Mouse (Mus musculus) kidney, embryonic 14.5 days (tissue): ENCODE results near the gene Dlg2. TPM values are rescaled to one million over a fixed set of nuclear protein-coding genes. Genes with fewer than 3 reads are reported as not detected.

Source experiments
- ATAC-seq: fragments of 200-750 bp; cut with Nextera tagmentation; 2 replicates; pipeline ENCODE4 v1.8.0; 2017; ENCODE audit warnings: moderate number of reproducible peaks, mild to moderate bottlenecking, moderate TSS enrichment, moderate library complexity; ENCODE audit not compliant: low FRiP score, low TSS enrichment
- H3K27ac ChIP-seq: fragments of 300-500 bp; sonication (generic); 2 replicates; pipeline ENCODE4 v1.5.1; 2014; ENCODE audit warnings: low read depth, mild to moderate bottlenecking, low read length, moderate library complexity, mixed read lengths
- H3K27me3 ChIP-seq: fragments of 300-500 bp; sonication (generic); 2 replicates; pipeline ENCODE4 v1.6.1; 2014; ENCODE audit warnings: mild to moderate bottlenecking, low read length; ENCODE audit not compliant: control insufficient read depth, insufficient read depth
- H3K36me3 ChIP-seq: fragments of 300-500 bp; sonication (generic); 2 replicates; pipeline ENCODE4 v1.6.1; 2014; ENCODE audit warnings: low read length, mixed read lengths; ENCODE audit not compliant: control insufficient read depth, insufficient read depth
- H3K4me1 ChIP-seq: fragments of 300-500 bp; sonication (generic); 2 replicates; pipeline ENCODE4 v1.6.1; 2014; ENCODE audit warnings: low read length, mixed read lengths; ENCODE audit not compliant: control insufficient read depth, insufficient read depth
- H3K4me2 ChIP-seq: fragments of 300-500 bp; sonication (generic); replicated peaks from 2 replicates; pipeline ENCODE4 v1.6.1; 2014; ENCODE audit warnings: low read depth, mild to moderate bottlenecking, low read length
- H3K4me3 ChIP-seq: fragments of 300-500 bp; sonication (generic); 2 replicates; pipeline ENCODE4 v1.5.1; 2014; ENCODE audit warnings: mild to moderate bottlenecking, low read length
- H3K9ac ChIP-seq: fragments of 300-500 bp; sonication (generic); 2 replicates; pipeline ENCODE4 v1.6.1; 2014; ENCODE audit warnings: low read depth, mild to moderate bottlenecking, low read length, moderate library complexity
- H3K9me3 ChIP-seq: fragments of 300-500 bp; sonication (generic); 2 replicates; pipeline ENCODE4 v1.6.1; 2016; ENCODE audit warnings: low read length; ENCODE audit not compliant: control insufficient read depth
- WGBS: fragments of 180-500 bp; shearing (Covaris S2); extraction: QIAGEN DNeasy Blood & Tissue Kit; methylation state at CpG from one replicate; pipeline ENCODE4 v1.1.7; 2014; 5-methylcytosine and 5-hydroxymethylcytosine counted together
- polyA plus RNA-seq: library from polyadenylated mRNA; unstranded; fragments of >200 nt; fragmentation: Nextera tagmentation; extraction: Ambion mirVana; gene quantifications from 2 replicates; pipeline ENCODE4 v1.2.1, GENCODE M21; 2014

Dlg2 gene
- polyA plus RNA-seq, 1 experiment from 2014 or later, result 0.97 TPM

DNA sequence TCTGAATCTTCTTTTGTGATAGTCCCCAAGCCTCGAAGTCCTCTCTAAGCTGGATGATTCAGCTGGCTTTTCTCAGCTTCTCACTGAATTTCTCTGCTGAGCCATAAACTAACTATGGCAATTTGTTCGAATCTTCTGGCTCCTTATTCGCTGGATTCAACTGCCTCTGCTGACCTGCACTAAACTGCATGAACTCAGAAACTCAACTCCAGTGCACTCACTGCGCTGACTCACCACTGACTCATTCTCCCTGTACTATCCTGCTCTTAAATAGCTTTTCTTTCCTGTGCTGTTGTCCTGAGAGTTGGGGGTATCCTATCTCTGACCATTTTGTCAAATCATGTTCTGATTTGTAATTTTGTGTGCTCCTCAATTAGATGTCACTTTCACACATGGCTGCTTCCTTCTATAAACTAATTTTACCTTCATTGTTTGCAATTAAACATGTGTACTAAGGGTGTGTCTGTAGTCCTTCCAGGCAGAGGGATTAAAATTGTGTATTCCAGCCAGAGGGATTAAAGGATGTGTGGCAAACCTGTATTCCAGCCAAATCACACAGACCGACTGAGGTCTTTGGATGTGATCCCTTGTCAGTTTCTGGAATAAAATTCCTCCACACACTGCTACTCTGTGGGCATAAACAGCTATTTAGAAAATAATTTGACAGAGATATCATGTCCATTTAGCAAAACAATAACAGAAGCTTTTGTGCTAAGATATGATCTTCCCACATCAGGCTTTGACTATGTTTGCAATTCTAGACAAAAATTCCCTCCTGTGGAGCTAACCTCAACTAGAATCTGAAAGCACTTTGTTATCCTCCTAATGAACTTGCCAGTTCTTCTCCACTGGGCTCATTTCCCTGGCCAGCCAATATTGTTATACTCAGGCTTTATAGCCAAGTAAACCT, 1115.0 kb downstream of the Dlg2 start:
- Histone ChIP-seq H3K9me3 (no peaks in the 10 kb centered on the region), H3K4me3 (no peak overlapping the region), H3K9ac (no peak overlapping the region), H3K4me2 (no peak overlapping the region), H3K27me3 (no peaks in the 10 kb centered on the region), H3K27ac (no peak overlapping the region), H3K36me3 (no peaks in the 10 kb centered on the region), H3K4me1 (no peaks in the 10 kb centered on the region)
- ATAC-seq, result no peak
- WGBS, result 64% methylated on average over 5 of the region's 5 CpGs

GRCm38 (mm10) chr7:91598549-91598948, 1122.1 kb downstream of the Dlg2 start:
- Histone ChIP-seq H3K27me3 (no peaks in the 10 kb centered on the region), H3K9ac (no peak overlapping the region), H3K27ac (no peak overlapping the region), H3K4me2 (no peak overlapping the region), H3K36me3 (no peaks in the 10 kb centered on the region), H3K9me3 (no peaks in the 10 kb centered on the region), H3K4me3 (no peak overlapping the region), H3K4me1 (no peaks in the 10 kb centered on the region)
- no peak for ATAC-seq
- 79% methylated on average over 4 of the region's 4 CpGs for WGBS

DNA sequence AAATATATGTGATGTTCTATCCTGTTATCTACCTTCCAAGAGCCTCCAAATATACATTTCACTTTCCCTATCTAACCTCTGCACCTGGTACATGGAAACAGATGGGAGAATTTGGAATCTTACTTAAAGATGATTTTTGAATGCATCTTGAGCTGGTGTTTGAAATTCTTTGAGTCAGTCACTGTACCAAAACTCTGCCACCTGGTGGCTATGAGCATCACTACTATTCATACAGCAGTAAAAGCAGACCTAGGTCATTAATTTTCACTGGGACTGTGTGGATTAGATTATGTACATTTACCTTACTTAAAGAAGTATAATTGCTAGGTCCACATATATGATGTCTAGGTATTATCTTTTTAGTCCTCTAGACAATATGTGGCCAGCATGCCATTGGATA, 1124.8 kb downstream of the Dlg2 start:
- no peaks in the 10 kb centered on the region for H3K9me3 ChIP-seq
- no peak overlapping the region for H3K27ac ChIP-seq
- no peak overlapping the region for H3K4me3 ChIP-seq
- H3K4me2 ChIP-seq, result no peak overlapping the region
- ATAC-seq, result no peak
- H3K4me1 ChIP-seq, result no peaks in the 10 kb centered on the region
- no peaks in the 10 kb centered on the region for H3K27me3 ChIP-seq
- no peak overlapping the region for H3K9ac ChIP-seq
- H3K36me3 ChIP-seq, result no peaks in the 10 kb centered on the region

- no peaks in the 10 kb centered on the region for H3K27me3 ChIP-seq
- ATAC-seq, result no peak
These were observed 1127.1 kb downstream of the Dlg2 start for GRCm38 (mm10) chr7:91603561-91603960.

GRCm38 (mm10) chr7:91653033-91653432, 1176.6 kb downstream of the Dlg2 start:
- 88% methylated on average over 1 of the region's 1 CpGs for WGBS
- Histone ChIP-seq H3K27ac (no peak overlapping the region), H3K36me3 (no peaks in the 10 kb centered on the region), H3K27me3 (no peaks in the 10 kb centered on the region), H3K4me2 (no peak overlapping the region), H3K9ac (no peak overlapping the region), H3K4me3 (no peak overlapping the region), H3K9me3 (no peaks in the 10 kb centered on the region), H3K4me1 (no peaks in the 10 kb centered on the region)
- ATAC-seq, result no peak

More at GRCm38 (mm10) chr7:91603561-91603960, 1127.1 kb downstream of the Dlg2 start:
- Histone ChIP-seq H3K4me2 (no peak overlapping the region), H3K4me3 (no peak overlapping the region), H3K9me3 (no peaks in the 10 kb centered on the region), H3K36me3 (no peaks in the 10 kb centered on the region), H3K27ac (no peak overlapping the region), H3K4me1 (no peaks in the 10 kb centered on the region), H3K9ac (no peak overlapping the region)
- 74% methylated on average over 4 of the region's 4 CpGs for WGBS

DNA sequence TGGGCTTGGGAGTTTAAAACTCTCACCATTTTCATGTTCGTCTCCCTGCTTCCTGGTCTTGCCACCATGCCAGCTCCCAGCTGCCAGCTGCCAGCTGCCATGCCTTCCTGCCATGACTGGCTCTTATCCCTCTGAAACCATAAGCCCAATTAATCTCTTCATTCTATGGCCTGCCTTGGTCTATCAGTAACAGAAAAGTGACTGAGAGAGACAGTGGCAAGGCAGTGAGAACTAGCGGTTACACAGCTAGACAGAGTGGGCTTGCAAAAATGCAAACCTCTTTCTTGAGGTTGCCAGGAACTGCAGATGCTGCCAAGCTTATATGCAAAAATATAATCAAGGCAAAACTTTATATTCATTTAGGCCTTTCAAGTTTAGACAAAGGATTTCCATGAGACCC, 1183.0 kb downstream of the Dlg2 start:
- no peak for ATAC-seq
- Histone ChIP-seq H3K9ac (no peak overlapping the region), H3K27me3 (no peaks in the 10 kb centered on the region), H3K4me1 (no peaks in the 10 kb centered on the region), H3K4me2 (no peak overlapping the region), H3K9me3 (no peaks in the 10 kb centered on the region), H3K4me3 (no peak overlapping the region), H3K36me3 (no peaks in the 10 kb centered on the region), H3K27ac (no peak overlapping the region)
- 80% methylated on average over 2 of the region's 2 CpGs for WGBS

DNA sequence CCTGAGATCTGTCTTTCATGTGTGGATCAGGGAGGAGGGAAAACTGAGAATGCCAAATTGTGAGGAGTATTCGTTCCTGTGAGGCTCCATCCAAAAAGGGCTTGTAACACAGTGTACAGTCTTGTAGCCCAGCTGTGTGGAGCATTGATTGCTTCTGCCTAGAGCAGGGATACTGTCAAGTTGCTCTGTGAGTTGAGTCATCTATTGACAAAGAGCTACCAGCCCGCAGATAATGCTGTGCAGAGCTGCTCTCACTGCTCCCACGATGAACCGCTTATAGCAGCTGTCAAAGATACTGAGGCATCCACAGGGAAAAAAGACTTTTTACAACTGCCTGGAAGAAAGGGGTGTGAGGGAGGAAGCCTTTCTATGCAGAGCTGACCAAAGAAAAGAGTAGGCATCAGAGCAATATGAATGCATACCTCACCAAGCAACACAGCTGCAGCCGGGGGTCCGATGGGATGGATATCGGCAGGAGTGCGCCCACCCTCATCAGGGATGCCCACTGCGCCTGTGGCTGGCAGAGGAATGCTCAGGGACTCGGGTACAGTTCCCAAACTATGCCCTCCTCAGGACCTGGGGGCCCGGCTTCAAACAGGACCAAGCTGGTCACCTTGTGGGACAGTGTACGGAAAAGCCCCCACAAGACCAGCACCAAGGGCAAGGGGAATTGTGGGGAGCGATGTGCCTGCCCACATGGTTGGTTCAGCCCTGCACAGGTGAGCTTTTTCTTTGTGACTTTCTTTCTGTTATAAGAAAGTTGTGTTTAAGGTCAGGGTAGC, 1196.0 kb downstream of the Dlg2 start:
- 78% methylated on average over 13 of the region's 13 CpGs for WGBS
- no peak for ATAC-seq
- no peak overlapping the region for H3K4me3 ChIP-seq

DNA sequence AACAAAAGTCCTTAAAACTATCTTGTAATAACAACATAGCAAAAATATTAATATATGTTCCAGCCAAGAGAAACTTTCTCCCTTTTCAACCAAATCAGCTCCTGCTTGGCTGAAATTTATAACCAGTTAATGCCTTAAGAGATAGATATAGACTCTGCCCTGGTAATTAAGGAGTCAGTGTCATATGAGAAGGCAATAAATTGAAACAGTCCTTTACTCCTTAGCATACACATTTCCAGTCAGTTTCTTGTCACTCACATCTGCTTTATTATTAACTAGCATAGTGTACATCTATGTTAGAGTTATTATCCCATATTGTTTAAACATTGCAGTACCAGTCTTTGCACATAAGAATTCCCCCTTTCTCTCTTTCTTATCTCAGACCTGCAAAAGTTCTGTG, 1197.9 kb downstream of the Dlg2 start:
- H3K27ac ChIP-seq, result no peak overlapping the region
- no peak overlapping the region for H3K4me3 ChIP-seq
- no peaks in the 10 kb centered on the region for H3K9me3 ChIP-seq
- no peaks in the 10 kb centered on the region for H3K4me1 ChIP-seq
- no peaks in the 10 kb centered on the region for H3K36me3 ChIP-seq
- no peak overlapping the region for H3K4me2 ChIP-seq
- no peak for ATAC-seq
- H3K9ac ChIP-seq, result no peak overlapping the region
- H3K27me3 ChIP-seq, result no peaks in the 10 kb centered on the region

More for the DNA sequence above, 1196.0 kb downstream of the Dlg2 start:
- H3K4me2 ChIP-seq, result no peak overlapping the region
- no peaks in the 10 kb centered on the region for H3K9me3 ChIP-seq
- H3K4me1 ChIP-seq, result no peaks in the 10 kb centered on the region
- H3K27ac ChIP-seq, result no peak overlapping the region
- H3K36me3 ChIP-seq, result no peaks in the 10 kb centered on the region
- no peak overlapping the region for H3K9ac ChIP-seq
- H3K27me3 ChIP-seq, result no peaks in the 10 kb centered on the region

- Histone ChIP-seq H3K9ac (no peak overlapping the region), H3K4me1 (no peaks in the 10 kb centered on the region), H3K27ac (no peak overlapping the region), H3K27me3 (no peaks in the 10 kb centered on the region), H3K4me2 (no peak overlapping the region), H3K4me3 (no peak overlapping the region), H3K9me3 (no peaks in the 10 kb centered on the region), H3K36me3 (no peaks in the 10 kb centered on the region)
- ATAC-seq, result no peak
- WGBS, result 83% methylated on average over 2 of the region's 2 CpGs
These were observed 1201.5 kb downstream of the Dlg2 start for GRCm38 (mm10) chr7:91677934-91678333.
